Mouse (Mus musculus) left cerebral cortex, adult 9 months (tissue): Measurements from ENCODE around the gene Adk.
A peak's percentile ranks its signal among the peaks of the same experiment; 100 is the strongest.

Experiments used
- DNase-seq, 2 experiments: peaks; one replicate each; pipeline ENCODE4 v3.0.0; 2022; ENCODE audit warnings: low spot score in 2 of 2

Adk gene

DNA sequence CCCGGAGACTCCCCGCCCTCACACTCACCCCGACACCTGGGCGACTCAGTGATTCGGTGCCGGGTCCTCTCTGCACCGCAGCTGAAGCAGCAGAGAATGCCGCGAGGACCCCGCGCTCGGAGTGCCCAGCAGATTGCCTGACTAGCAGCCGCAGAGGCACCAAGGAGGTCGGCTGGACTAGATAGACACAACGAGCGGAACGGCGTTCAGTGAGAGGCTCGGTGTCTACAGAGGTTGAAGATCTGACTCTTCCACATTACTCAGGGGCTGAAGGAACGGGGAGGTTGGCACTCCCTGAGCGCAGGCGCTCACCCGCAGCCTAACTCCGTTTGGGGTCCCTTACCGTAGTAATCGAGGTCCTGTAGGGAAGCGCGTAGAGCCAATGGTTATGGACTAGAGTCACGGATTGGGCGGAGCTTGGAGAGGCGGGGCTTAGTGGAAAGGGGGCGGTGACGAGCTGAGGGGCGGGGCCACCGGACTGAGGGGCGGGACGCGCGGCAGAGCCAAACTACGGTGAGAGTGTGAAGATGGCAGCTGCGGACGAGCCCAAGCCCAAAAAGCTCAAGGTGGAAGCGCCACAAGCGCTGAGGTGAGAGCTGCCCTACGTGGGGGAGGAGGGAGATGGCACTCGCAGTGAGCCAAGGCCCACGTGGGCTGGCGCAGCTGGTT lies at the start of gene Adk, which contains the start of gene Ap3m1:
Gene Adk, plus strand, starts transcription at position 463 of the 669 bp plus-strand sequence.
Gene Ap3m1, minus strand, starts transcription at position 397 of the 669 bp plus-strand sequence.
- DNase-seq = peak; percentile 83 to 93

DNA sequence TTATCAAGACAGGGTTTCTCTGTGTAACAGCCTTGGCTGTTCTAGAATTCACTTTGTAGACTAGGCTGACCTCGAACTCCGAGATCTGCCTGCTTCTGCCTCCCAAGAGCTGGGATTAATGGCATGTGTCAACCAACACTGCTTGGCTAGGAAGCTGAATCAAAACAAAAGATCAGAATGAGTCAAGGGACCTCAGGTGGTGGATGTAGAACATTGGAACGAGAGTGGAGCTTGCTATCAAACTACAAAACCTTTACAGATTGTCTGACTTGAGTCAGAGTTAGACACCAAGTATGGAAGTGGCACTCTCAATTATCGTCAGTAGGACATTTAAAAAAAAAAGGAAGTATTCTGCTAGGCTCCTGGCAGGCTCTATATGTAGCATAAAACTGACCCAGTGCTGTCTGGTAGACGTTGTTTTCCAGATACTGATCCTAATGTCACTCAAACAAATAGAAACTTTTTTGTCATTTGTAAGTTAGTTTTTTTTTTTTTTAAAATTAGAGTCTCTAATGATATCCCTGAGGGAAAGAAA lies 38.5 kb upstream of the Adk start:
- DNase-seq = no peak

DNA sequence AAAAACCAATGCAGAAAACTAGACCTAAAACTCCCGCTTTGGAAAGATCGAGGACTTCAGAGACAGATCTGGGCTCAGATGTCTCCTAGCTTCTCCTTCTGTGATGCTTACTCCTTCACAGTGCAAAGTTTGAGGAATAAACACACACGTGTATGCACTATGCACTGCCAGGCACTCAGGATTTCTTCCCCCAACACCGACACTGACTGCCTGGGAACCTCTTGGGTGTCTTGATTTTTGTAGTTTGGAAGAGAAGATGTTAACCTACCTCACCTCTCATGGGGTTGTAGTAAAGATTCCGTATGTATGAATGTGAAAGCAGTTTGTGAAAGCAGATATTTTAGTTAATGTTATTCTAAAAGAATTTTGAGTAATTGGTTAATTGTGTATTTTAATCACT lies 34.5 kb upstream of the Adk start:
- DNase-seq = no peak

DNA sequence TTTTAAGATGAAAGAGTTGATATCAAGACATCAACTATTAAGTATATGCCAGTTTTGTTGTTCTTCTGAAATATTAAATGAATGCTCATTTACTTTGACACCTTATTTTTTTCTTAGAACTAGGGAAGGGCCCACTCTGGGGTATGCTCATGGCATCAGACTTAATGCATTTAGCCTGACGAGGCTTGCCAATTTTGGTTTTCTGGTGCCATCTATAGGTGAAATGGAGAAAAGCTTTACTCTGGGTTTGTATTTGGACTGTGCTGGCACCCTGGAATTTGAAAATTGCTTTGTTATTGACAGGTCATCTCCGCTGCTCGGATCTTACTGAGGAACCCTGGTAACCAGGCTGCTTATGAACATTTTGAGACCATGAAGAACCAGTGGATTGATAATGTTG lies 33.4 kb upstream of the Adk start:
- DNase-seq = peak in 1 of 2 experiments; percentile 50

DNA sequence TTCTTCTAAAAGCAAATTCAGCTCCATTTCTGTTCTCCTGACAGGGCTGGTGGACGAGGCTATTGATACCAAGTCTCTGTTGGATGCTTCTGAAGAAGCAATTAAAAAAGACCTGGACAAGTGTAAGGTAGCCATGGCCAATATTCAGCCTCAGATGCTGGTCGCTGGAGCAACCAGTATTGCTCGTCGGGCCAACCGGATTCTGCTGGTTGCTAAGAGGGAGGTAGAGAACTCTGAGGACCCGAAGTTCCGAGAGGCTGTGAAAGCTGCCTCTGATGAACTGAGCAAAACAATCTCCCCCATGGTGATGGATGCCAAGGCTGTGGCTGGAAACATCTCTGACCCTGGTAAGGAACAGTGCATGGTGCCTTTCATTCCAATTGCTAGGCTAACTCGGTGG lies 31.9 kb upstream of the Adk start:
- peak in 1 of 2 experiments; percentile 40 for DNase-seq

DNA sequence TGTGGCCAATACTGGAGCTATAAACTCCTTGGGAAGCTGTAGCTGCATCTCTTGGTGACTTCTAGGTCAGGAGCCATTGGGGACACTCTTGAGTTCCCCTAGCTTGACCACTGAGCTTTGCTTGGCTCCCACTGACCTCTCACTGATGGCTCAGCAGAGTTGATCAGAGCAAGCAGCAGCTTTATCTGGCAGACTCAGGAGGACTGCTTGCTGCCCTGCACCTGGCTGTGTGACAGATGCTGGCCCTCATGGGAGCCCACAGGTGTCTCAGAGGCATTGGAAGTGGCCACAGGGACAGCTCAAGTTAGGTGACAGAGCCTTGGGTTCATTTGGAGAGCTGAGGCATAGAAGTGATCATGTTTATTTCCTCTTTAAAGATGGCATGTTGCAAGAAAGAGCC lies 24.8 kb upstream of the Adk start:
- DNase-seq = no peak

DNA sequence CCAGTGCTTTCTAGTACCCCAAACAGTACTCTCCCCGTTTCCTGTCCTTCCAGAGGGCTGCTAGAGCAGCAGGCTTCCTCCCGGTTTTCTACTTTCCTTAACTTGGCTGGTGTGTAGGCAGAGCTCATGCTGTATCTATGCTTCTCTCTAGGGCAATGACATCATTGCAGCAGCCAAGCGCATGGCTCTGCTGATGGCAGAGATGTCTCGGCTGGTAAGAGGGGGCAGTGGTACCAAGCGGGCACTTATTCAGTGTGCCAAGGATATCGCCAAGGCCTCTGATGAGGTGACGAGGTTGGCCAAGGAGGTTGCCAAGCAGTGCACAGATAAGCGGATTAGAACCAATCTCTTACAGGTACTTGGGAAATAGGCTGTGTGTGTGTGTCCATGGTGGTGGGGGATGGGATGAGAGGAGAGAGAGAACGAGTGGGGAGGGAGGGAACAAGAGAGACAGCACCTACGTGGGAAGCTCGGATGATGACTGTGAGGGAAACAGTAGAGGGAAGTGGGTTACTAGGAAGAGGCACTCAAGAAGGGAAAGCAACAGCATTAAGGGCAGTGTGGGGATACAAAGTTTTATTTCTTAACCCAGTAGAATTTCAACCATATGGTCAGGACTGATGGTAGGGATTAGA lies 23.2 kb upstream of the Adk start:
- DNase-seq = peak in 1 of 2 experiments; percentile 52

DNA sequence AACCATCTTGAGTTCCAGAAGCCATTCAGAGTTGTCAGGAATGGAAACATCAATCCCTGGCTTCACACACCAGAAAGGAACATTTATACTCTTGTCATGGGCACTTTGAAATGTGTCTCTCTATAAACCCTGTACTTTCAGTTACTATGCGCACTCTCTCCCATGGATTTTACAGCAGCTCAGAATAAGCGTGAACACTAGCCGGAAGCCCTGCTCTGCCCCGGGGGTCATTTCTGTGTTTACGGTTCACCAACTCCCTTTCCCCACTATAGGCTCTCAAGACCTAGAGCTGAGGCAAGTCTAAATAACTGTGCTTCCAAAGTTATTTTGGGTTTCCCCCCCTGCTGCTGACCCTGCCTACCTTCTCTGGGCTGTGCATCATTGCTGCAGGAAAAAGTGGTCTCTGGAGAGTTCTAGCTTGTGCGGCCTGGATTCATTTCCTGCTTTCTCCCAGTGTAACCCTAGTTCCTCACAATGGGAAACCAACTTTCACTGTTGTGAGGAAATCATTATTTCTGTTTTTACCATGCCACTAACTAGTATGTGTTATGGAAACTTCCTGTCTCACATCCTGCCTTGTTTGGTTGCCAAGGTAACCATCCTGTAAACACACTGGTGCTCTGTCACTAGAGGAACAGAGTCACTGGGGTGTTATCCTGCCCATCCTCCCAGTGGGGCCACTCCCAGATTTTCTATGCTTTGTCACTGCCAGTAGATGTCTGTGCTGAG lies 20.4 kb upstream of the Adk start:
- DNase-seq = no peak

DNA sequence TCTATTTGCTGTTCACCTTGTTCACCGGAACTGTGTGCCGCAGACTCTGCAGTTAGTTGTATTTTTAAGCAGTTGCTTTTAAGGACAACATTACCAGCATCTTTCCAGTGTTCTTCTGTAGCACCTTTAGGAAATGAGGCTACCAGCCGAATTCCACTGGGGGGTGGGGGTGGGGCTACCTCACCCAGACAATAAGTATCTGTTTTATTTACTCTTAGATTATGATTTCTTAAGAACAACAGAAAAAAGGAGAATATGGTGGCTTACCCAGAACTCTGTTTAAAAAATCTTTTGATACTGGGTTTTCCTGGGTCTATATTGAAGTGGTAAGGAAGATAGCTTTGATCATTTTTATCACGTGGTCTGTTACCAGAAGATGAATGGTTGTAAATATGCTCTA lies 18.1 kb upstream of the Adk start:
- DNase-seq = no peak

DNA sequence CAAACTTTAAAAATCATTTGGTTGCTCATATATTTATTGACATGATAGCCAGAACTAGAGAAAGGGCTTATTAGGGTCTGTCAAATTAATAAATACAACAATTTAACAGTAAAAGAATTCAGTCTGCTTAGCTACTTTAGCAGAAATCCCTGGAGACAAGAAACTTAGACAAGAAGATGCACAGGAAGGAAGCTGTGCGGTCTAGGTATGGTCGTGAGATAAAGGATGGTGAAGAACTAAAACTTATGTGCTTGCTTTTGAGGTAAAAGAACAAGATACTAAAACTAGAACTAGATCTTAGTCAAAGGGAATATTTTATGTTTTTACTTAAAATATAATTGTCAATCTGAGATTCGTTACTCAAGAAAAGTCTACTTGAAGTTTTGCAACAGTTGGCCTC lies 17.6 kb upstream of the Adk start:
- no peak for DNase-seq

DNA sequence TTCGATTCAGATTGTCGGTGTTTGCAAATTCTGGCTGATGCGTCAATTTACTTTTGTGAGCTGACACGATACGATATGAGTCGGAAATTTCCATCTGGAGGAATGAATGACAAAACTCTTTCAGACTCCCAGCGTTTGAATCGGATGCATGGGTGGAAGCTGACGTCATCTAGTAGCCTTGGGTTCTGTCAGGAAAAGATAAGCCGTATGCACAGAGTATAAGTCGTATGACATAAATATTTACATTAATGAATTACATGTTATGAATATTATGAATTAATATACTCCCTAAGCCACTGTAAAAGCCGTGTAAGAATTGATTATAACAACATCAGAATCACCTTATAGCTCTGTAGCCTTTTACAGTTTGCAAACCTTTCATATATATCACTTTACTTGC lies 13.3 kb upstream of the Adk start:
- DNase-seq = no peak

DNA sequence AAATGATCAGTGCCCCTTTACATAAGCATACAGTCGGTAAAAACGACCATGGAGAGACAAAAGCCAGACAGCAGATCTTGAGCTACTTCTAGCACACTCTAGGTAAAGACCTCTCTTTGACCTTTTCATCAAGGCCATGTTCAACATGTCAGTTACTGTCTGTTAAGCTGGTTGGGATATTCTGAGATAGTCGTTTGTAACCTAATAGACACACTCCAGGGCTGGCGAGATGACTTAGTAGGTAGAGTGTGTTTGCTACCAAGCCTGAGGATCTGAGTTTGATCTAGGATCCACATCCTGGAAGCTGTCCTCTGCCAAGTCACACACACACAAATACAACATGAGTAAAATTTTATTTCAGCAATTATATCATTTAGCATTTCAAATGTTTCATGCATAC lies 12.8 kb upstream of the Adk start:
- no peak for DNase-seq

DNA sequence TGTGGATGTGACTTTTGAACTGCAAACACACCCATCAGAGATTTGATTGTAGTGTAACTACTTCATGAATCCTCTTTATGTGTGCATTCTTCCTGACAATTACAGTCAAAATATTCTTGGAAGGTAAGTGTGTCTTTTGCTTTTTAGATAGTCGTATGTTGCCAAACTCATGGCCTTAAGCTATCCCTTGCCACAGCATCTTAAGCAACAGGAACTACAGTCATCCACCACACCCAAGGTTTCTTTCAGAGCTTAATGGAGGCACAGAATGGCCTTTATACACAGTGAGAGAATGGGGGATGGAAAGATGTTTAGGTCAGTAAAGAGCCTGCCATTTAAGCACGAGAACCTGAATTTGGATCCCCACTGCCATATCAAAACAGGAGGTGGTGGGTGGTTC lies 4.5 kb upstream of the Adk start:
- DNase-seq = no peak

DNA sequence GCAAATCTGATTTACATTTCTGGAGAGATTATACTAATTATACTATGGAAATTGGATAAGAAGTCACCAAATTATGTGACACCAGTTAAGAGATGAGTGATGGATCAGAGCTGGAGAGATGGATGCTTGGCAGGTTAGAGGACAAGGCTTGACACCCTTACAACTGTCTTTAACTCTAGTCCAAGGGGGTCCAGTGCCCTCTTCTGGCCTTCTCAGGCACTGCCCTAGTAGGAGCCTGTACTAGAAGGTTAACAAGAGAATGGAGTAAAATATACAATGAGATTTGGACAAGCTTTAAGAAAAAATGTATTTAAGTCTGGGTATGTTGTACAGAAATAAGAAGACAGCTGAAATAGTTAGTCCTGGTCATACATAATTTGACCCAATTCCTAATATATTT lies 3.5 kb upstream of the Adk start:
- DNase-seq = no peak

DNA sequence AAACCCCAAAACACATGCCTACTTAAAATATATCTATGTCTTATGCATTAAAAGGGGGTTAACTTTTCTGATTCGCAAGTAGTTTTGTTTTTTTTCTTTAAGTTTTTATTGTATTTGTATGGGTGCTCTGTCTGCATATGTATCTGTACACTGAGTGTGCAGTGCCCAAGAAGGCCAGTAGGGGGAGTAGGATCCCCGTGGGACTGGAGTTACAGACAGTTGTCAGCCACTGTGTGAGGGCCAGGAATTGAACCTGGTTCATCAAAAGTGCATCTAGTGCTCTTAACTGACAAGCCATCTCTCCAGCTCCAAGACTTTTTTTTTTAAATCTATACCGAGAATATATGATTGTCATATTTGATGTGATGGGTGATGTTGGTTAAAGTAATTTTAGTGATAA lies 1.6 kb upstream of the Adk start:
- no peak for DNase-seq

DNA sequence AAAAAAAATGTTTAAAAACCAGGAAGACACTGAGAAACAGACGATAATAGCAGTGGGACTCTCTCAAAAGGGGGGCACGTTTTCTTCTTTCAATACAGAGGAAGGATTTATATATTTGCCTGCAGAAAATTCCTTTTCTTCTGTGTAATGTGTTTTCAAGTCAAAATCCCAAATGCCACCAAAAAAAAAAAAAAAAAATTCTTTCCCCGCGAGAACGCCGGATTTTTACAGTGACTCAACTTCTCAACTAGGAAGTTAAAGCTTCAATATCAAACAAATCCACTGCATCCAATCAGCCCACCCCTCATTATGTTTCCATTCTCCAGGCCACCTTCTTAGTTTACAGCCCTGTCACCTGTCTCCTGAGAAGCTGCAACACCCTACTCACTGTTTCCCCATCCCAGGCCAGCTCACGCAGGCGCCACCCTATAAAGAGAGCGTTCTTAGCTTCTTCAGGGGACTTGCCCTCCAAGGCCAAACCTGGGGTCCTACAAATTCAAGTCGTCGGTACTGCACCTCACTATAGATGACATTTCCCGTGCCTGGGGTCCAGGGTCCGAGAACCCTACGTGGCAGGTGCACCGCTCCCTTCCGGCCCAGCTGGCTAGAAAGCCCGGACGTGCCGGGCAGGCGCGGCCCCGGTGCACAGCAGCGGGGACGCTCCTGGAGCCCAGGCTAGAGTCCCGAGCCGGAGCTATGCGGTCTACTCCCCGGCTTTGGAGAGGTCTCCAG lies 828 bp upstream of the Adk start:
- DNase-seq = no peak

DNA sequence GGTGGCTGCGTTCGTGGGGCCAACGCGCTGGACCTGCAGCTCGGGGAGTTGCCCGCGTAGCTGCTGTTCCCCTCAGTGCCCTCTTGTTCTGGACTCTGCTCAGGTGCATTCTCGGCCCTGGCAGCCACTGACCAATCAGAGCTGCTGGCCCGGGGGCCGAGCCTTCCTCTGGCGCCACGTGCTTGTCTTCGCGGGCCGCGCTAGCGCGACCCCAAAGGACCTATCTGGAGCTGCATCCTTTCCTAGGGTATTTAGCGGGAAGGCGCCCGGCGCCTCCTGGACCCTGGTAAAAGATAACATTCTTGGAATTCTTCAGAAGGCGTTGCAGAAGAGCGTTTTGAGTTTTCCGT lies 382 bp downstream of the Adk start:
- peak in 1 of 2 experiments; percentile 67 for DNase-seq

DNA sequence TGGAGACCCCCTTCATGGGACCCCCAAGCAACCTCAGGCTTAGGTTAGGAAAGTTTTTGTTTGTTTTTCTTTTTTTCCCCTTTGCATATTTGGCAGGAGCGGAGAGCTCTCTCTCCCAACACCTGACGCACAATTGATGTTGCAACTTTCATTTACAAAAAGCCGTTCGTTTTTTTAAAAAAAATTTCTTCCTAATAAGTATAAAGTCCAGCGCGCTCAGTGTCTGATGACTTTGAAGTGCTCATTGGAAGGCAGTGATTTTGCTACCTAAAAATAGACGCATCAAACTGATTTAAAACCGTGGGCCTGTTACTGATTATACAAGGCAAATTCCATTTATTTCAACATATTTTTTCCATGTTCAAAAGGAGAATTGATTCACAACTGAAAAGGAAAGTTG lies 777 bp downstream of the Adk start:
- no peak for DNase-seq

DNA sequence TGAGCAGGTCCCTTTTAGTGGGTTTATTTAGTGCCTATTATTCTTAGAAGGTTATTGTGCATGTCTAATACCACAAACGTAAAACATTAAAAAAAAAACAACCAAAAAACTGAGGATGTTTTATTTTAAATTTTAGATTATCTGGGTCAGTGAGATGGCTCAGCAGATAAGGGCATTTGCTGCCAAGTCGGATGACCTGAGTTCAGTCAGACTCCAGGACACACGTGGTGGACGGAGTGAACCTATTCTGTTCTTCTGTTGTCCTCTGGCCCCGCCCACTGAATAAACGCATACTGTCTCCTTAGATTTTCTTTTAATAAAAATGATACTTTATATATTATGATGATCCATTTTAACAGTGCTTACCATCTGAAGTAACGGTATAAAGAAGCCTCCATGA lies 1.2 kb downstream of the Adk start:
- no peak for DNase-seq

DNA sequence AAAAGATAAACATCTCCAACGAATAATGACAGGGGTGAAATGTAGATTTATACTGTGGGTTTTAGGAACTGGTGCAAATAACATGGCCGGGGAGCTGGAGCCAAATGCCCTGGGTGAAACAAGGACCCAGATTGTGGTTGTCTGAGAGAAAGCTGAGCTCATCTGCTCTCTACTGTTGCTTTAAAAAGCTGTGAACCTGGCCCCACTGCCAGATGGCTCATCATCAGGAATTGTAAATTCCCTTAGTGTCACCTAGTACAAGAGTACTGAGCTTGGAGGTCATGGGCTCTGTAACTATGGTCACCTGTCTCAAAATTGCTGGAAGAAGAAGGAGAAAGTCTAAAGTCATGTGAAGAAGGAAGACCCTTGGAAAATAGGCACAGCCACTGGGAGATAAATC lies 6.6 kb downstream of the Adk start:
- DNase-seq = no peak

DNA sequence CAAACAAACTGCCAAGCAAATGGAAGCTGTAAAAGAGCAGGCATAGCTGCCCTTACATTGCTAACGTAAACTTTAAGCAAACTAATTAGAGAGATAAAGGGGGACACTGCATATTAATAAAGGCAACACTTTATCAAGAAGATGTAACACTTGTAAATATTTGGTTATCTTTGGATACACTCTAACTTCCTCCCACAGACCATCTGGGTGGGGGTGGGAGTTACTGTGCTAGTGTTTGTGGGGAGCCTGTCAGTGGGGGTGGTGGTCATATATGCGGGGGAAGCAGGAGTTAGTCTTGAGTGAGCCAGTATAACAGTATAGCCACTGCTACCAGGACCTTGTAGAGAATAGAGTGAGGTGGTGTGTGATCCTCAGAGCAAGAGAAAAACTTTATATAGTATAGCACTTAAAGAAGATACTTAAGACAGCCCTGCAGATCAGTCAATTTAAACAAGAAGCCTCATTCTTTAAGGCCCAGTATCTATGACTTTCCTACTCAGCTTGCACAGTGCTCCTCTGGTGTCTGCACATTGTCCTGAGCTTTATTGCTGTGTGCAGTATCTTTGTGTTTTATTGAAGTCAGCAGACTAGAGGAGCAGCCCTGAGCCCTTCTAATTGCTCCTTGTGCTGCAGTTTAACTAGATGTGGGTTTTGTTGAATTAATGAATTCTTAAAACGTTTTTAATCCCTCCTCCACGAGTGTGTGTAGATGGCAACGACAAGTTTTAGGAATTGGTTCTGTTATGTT lies 10.6 kb downstream of the Adk start:
- DNase-seq = no peak

DNA sequence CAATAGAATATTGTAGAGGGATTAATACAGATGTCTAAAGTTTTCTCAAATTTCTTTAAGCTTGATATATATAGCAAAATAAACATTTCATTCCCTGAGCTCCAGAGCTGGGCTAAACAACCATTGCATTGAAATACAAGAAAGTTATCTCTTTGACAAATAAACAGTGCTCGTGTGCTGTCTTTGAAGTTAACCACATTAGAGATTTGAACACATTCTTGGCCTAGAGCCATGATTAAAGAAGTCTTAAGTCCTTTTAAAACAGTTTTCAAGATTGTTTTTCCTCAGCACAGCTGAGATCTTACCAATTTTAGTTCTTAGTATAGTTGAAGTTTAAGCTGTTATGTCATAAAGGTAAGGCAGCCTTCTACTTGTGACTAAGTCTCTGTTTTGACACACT lies 11.9 kb downstream of the Adk start:
- DNase-seq = no peak
